ENCODE assay signal across 8 mouse cellular contexts in the genomic region with DNA sequence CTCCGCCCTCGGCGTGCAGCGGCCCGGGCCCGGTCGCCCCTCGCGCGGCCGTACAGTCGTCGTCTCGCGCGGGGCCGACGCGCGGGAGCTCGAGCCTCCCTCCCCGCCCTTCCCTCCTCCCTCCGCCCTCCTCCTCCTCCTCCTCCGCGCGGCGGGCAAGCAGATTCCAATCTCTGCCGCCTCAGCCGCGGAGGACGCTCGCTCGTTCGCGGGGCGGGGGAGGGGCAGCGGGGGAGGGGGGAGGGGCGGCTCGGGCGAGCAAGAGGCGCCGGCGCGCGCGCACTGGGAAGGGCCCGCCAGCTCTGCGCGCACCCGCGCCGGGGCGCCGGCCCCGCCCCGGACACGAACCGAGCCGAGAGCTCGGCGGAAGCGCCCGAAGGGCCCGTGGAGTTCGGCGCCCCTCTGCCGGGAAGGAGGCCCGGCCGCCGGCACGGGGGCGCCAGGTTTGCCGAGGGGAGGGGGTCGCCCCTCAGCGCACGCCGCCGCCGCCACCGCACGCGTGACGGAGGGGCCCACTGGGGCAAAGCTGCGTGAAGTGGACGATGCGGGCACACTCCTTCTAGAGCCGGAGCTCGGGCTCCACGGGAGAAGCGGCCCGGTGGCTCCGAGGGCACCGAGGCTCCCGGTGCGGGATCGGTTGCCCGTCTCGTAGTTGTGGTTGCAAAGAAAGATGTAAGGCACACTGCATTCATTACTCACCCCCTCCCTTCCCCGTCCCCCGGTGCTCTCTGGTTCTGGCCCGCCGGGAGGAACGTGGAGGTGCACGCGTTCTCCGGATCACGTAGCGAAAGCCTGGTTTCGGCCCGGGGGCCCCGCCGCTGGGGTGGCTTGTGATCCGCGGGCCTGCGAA. TPM values are rescaled to one million over a fixed set of nuclear protein-coding genes. Genes with fewer than 3 reads are reported as not detected.
DNase-seq lines count a peak whose midpoint lies in the region; ATAC-seq and TF ChIP-seq lines count a peak whose summit lies in the region.

No protein-coding gene starts in this region.

- peak overlapping the region; percentile 75 for H3K4me3 ChIP-seq in embryonic facial prominence, embryonic 13.5 days
- peak overlapping the region; percentile 96 for H3K4me3 ChIP-seq in heart, embryonic 10.5 days
- peak overlapping the region; percentile 94 for H3K4me3 ChIP-seq in kidney, embryonic 14.5 days (ENCODE audit: low read length)
- peak overlapping the region; percentile 94 for H3K4me3 ChIP-seq in limb, embryonic 14.5 days (replicated peaks; ENCODE audit: low read length)
- H3K4me3 ChIP-seq in midbrain, embryonic 16.5 days (ENCODE audit: low read depth, low read length): peak overlapping the region; percentile 96

- peak overlapping the region; percentile 99 for H3K27ac ChIP-seq in embryonic facial prominence, embryonic 13.5 days
- H3K27ac ChIP-seq in heart, embryonic 10.5 days: peak overlapping the region; percentile 100
- H3K27ac ChIP-seq in kidney, embryonic 14.5 days (ENCODE audit: low read depth, low read length): peak overlapping the region; percentile 97
- peak overlapping the region; percentile 100 for H3K27ac ChIP-seq in limb, embryonic 14.5 days (replicated peaks; ENCODE audit: low read depth, low read length)
- peak overlapping the region; percentile 93 for H3K27ac ChIP-seq in midbrain, embryonic 16.5 days (ENCODE audit: low read length)

- peak overlapping the region; percentile 65 for H3K4me2 ChIP-seq in embryonic facial prominence, embryonic 13.5 days
- H3K4me2 ChIP-seq in kidney, embryonic 14.5 days (replicated peaks; ENCODE audit: low read depth, low read length): peak overlapping the region; percentile 58
- H3K4me2 ChIP-seq in limb, embryonic 14.5 days (replicated peaks; ENCODE audit: low read depth, low read length, severe bottlenecking): peak overlapping the region; percentile 71
- H3K4me2 ChIP-seq in midbrain, embryonic 16.5 days (ENCODE audit: low read length): peak overlapping the region; percentile 86

- TF ChIP-seq POLR2A in limb, embryonic 14.5 days (IDR thresholded peaks at IDR 0.05; ENCODE audit: borderline replicate concordance, extremely low read depth, insufficient read depth, insufficient read length): 0 out of 2 replicates have a peak, but pooled peaks have one; percentile 57

- DNase-seq in spleen, adult 18-20 months: peak; percentile 55 to 74
- DNase-seq in spleen, adult 12 weeks (ENCODE audit: low spot score): no peak
- peak; percentile 93 for DNase-seq in heart, embryonic 10.5 days (ENCODE audit: low spot score)
- DNase-seq in limb, embryonic 14.5 days (ENCODE audit: low spot score): peak; percentile 92
- peak; percentile 39 to 43 for DNase-seq in spleen, postnatal 36 days (ENCODE audit: low spot score in 2 of 2)

- H3K36me3 ChIP-seq in embryonic facial prominence, embryonic 13.5 days: no peaks in the 10 kb centered on the region
- no peaks in the 10 kb centered on the region for H3K36me3 ChIP-seq in heart, embryonic 10.5 days
- no peaks in the 10 kb centered on the region for H3K36me3 ChIP-seq in kidney, embryonic 14.5 days (ENCODE audit: control insufficient read depth, insufficient read depth, low read length)
- no peaks in the 10 kb centered on the region for H3K36me3 ChIP-seq in limb, embryonic 14.5 days (ENCODE audit: control insufficient read depth, insufficient read depth, low read length)
- H3K36me3 ChIP-seq in midbrain, embryonic 16.5 days (ENCODE audit: control insufficient read depth, insufficient read depth, low read length): no peaks in the 10 kb centered on the region

- no peaks in the 10 kb centered on the region for H3K27me3 ChIP-seq in embryonic facial prominence, embryonic 13.5 days
- no peaks in the 10 kb centered on the region for H3K27me3 ChIP-seq in heart, embryonic 10.5 days (ENCODE audit: insufficient read depth, poor library complexity, severe bottlenecking)
- no peaks in the 10 kb centered on the region for H3K27me3 ChIP-seq in kidney, embryonic 14.5 days (ENCODE audit: control insufficient read depth, insufficient read depth, low read length)
- H3K27me3 ChIP-seq in limb, embryonic 14.5 days (ENCODE audit: control insufficient read depth, insufficient read depth, low read length): no peaks in the 10 kb centered on the region
- no peaks in the 10 kb centered on the region for H3K27me3 ChIP-seq in midbrain, embryonic 16.5 days (ENCODE audit: control insufficient read depth, insufficient read depth, low read depth, low read length)

- no peaks in the 10 kb centered on the region for H3K9me3 ChIP-seq in embryonic facial prominence, embryonic 13.5 days
- no peaks in the 10 kb centered on the region for H3K9me3 ChIP-seq in heart, embryonic 10.5 days
- H3K9me3 ChIP-seq in kidney, embryonic 14.5 days (ENCODE audit: control insufficient read depth, low read length): no peaks in the 10 kb centered on the region
- H3K9me3 ChIP-seq in limb, embryonic 14.5 days (ENCODE audit: control insufficient read depth, low read length): no peaks in the 10 kb centered on the region
- no peaks in the 10 kb centered on the region for H3K9me3 ChIP-seq in midbrain, embryonic 16.5 days (replicated peaks; ENCODE audit: control insufficient read depth, low read length, poor library complexity, severe bottlenecking)

- peak; percentile 88 for ATAC-seq in embryonic facial prominence, embryonic 13.5 days (ENCODE audit: insufficient number of reproducible peaks, insufficient read depth, low FRiP score, low TSS enrichment, low read depth)
- ATAC-seq in kidney, embryonic 14.5 days (ENCODE audit: low FRiP score, low TSS enrichment): peak; percentile 91
- ATAC-seq in limb, embryonic 14.5 days (ENCODE audit: low FRiP score, low read depth): peak; percentile 92
- peak; percentile 91 for ATAC-seq in midbrain, embryonic 16.5 days

- H3K4me1 ChIP-seq in embryonic facial prominence, embryonic 13.5 days: peaks cover 40% of the 10 kb centered on the region
- peaks cover 53% of the 10 kb centered on the region for H3K4me1 ChIP-seq in heart, embryonic 10.5 days
- H3K4me1 ChIP-seq in kidney, embryonic 14.5 days (ENCODE audit: control insufficient read depth, insufficient read depth, low read length): peaks cover 10% of the 10 kb centered on the region; the same call in 1 of the 2 replicates
- H3K4me1 ChIP-seq in limb, embryonic 14.5 days (ENCODE audit: control insufficient read depth, insufficient read depth, low read length): peaks cover 25% of the 10 kb centered on the region
- H3K4me1 ChIP-seq in midbrain, embryonic 16.5 days (ENCODE audit: control insufficient read depth, insufficient read depth, low read length): peaks cover 25% of the 10 kb centered on the region

- WGBS in embryonic facial prominence, embryonic 13.5 days: 0% methylated on average over 71 of the region's 115 CpGs
- WGBS in heart, embryonic 10.5 days: under 1% methylated on average over 99 of the region's 115 CpGs
- under 1% methylated on average over 69 of the region's 115 CpGs for WGBS in kidney, embryonic 14.5 days
- under 1% methylated on average over 47 of the region's 115 CpGs for WGBS in limb, embryonic 14.5 days
- under 1% methylated on average over 51 of the region's 115 CpGs for WGBS in midbrain, embryonic 16.5 days

- H3K9ac ChIP-seq in embryonic facial prominence, embryonic 13.5 days: peak overlapping the region; percentile 98
- peak overlapping the region; percentile 100 for H3K9ac ChIP-seq in kidney, embryonic 14.5 days (ENCODE audit: low read depth, low read length)
- peak overlapping the region; percentile 100 for H3K9ac ChIP-seq in limb, embryonic 14.5 days (ENCODE audit: low read depth, low read length, severe bottlenecking)
- H3K9ac ChIP-seq in midbrain, embryonic 16.5 days (ENCODE audit: low read depth, low read length): peak overlapping the region; percentile 91

RNA-seq across cellular contexts. Expression of gene Bmpr1a, which starts 0.4 kb away (rescaled TPM):
- 58.1 and 64.9 TPM in 2 replicates for polyA plus RNA-seq in embryonic facial prominence, embryonic 13.5 days (2015; fragmentation: Nextera tagmentation; extraction: Ambion mirVana)
- polyA plus RNA-seq in heart, embryonic 10.5 days (2016; fragmentation: Nextera tagmentation; extraction: Ambion mirVana): 48.0 and 48.9 TPM in 2 replicates
- 41.7 and 65.8 TPM in 2 replicates for polyA plus RNA-seq in kidney, embryonic 14.5 days (2014; fragmentation: Nextera tagmentation; extraction: Ambion mirVana)
- 44.3 TPM in 2 replicates for polyA plus RNA-seq in limb, embryonic 14.5 days (2012; rRNA removed)
- 72.1 and 72.4 TPM in 2 replicates for polyA plus RNA-seq in limb, embryonic 14.5 days (2014; fragmentation: Nextera tagmentation; extraction: Ambion mirVana)
- polyA plus RNA-seq in midbrain, embryonic 16.5 days (2015; fragmentation: Nextera tagmentation; extraction: Ambion mirVana): 15.2 and 15.4 TPM in 2 replicates

RNA-seq across cellular contexts. Expression of gene 9230112D13Rik, which starts 19.9 kb away (rescaled TPM):
- polyA plus RNA-seq in embryonic facial prominence, embryonic 13.5 days (2015; fragmentation: Nextera tagmentation; extraction: Ambion mirVana): not detected in 2 replicates
- not detected in 2 replicates for polyA plus RNA-seq in heart, embryonic 10.5 days (2016; fragmentation: Nextera tagmentation; extraction: Ambion mirVana)
- not detected in 2 replicates for polyA plus RNA-seq in kidney, embryonic 14.5 days (2014; fragmentation: Nextera tagmentation; extraction: Ambion mirVana)
- polyA plus RNA-seq in limb, embryonic 14.5 days (2012; rRNA removed): not detected in 2 replicates
- not detected in 2 replicates for polyA plus RNA-seq in limb, embryonic 14.5 days (2014; fragmentation: Nextera tagmentation; extraction: Ambion mirVana)
- polyA plus RNA-seq in midbrain, embryonic 16.5 days (2015; fragmentation: Nextera tagmentation; extraction: Ambion mirVana): not detected in 2 replicates
